Mouse (Mus musculus) megakaryocyte, adult 5-6 weeks (primary cell): ENCODE measurements around the gene Nrsn2. TPM values are rescaled to one million over a fixed set of nuclear protein-coding genes. Genes with fewer than 3 reads are reported as not detected.

Source experiments
- total RNA-seq, 2 experiments: library from RNA; stranded (forward) in 1 of 2; stranded (reverse) in 1 of 2; fragments of 153-499, 151-499 nt in 1 of 2; fragments of 221-1000, 200-1000 nt in 1 of 2; gene quantifications; 2 replicates each; pipeline versions ENCODE4 v1.2.3 to v1.2.4; 2015 to 2017

Gene Nrsn2
- total RNA-seq, 2 experiments from 2014 or later = not detected

Other genes starting within 250 kb of the Nrsn2 start
- not detected in 2 replicates for gene Tcf15, start 233.1 kb downstream of the Nrsn2 start, total RNA-seq (2015)
- gene Tcf15, start 233.1 kb downstream of the Nrsn2 start, total RNA-seq (2017) = not detected in 2 replicates
- gene Csnk2a1, start 149.8 kb downstream of the Nrsn2 start, total RNA-seq (2015) = 53.9 and 60.9 TPM in 2 replicates
- gene Csnk2a1, start 149.8 kb downstream of the Nrsn2 start, total RNA-seq (2017) = 95.3 and 105 TPM in 2 replicates
- gene Tbc1d20, start 82.8 kb downstream of the Nrsn2 start, total RNA-seq (2015) = 23.3 and 28.1 TPM in 2 replicates
- gene Tbc1d20, start 82.8 kb downstream of the Nrsn2 start, total RNA-seq (2017) = 23.2 and 28.9 TPM in 2 replicates
- gene Rbck1, start 44.0 kb downstream of the Nrsn2 start, total RNA-seq (2015) = 45.4 and 46.2 TPM in 2 replicates
- gene Rbck1, start 44.0 kb downstream of the Nrsn2 start, total RNA-seq (2017) = 54.8 and 55.5 TPM in 2 replicates
- 0.16 and 1.3 TPM in 2 replicates for gene Trib3, start 32.6 kb downstream of the Nrsn2 start, total RNA-seq (2015)
- 1.1 TPM in 1 of 2 replicates, not detected in the other for gene Trib3, start 32.6 kb downstream of the Nrsn2 start, total RNA-seq (2017)
- gene Sox12, start 21.4 kb upstream of the Nrsn2 start, total RNA-seq (2015) = 0.27 and 0.60 TPM in 2 replicates
- 0.12 and 0.15 TPM in 2 replicates for gene Sox12, start 21.4 kb upstream of the Nrsn2 start, total RNA-seq (2017)
- 0.98 and 1.9 TPM in 2 replicates for gene Zcchc3, start 38.4 kb upstream of the Nrsn2 start, total RNA-seq (2015)
- gene Zcchc3, start 38.4 kb upstream of the Nrsn2 start, total RNA-seq (2017) = 2.1 and 2.6 TPM in 2 replicates
- gene 6820408C15Rik, start 38.9 kb upstream of the Nrsn2 start, total RNA-seq (2015) = not detected in 2 replicates
- not detected in 2 replicates for gene 6820408C15Rik, start 38.9 kb upstream of the Nrsn2 start, total RNA-seq (2017)
- not detected in 2 replicates for gene Defb23, start 88.0 kb upstream of the Nrsn2 start, total RNA-seq (2015)
- not detected in 2 replicates for gene Defb23, start 88.0 kb upstream of the Nrsn2 start, total RNA-seq (2017)
- not detected in 2 replicates for gene Defb20, start 100.4 kb upstream of the Nrsn2 start, total RNA-seq (2015)
- gene Defb20, start 100.4 kb upstream of the Nrsn2 start, total RNA-seq (2017) = not detected in 2 replicates
- gene Defb22, start 113.5 kb upstream of the Nrsn2 start, total RNA-seq (2015) = not detected in 2 replicates
- gene Defb22, start 113.5 kb upstream of the Nrsn2 start, total RNA-seq (2017) = not detected in 2 replicates
- gene Defb26, start 135.1 kb upstream of the Nrsn2 start, total RNA-seq (2015) = not detected in 2 replicates
- not detected in 2 replicates for gene Defb26, start 135.1 kb upstream of the Nrsn2 start, total RNA-seq (2017)
- gene Defb28, start 141.6 kb upstream of the Nrsn2 start, total RNA-seq (2015) = not detected in 2 replicates
- not detected in 2 replicates for gene Defb28, start 141.6 kb upstream of the Nrsn2 start, total RNA-seq (2017)
- not detected in 2 replicates for gene Defb29, start 163.5 kb upstream of the Nrsn2 start, total RNA-seq (2015)
- gene Defb29, start 163.5 kb upstream of the Nrsn2 start, total RNA-seq (2017) = not detected in 2 replicates
- gene Gm17416, start 192.7 kb upstream of the Nrsn2 start, total RNA-seq (2015) = not detected in 2 replicates
- gene Gm17416, start 192.7 kb upstream of the Nrsn2 start, total RNA-seq (2017) = not detected in 2 replicates
- not detected in 2 replicates for gene Defb21, start 196.1 kb upstream of the Nrsn2 start, total RNA-seq (2015)
- not detected in 2 replicates for gene Defb21, start 196.1 kb upstream of the Nrsn2 start, total RNA-seq (2017)
- gene Defb19, start 203.7 kb upstream of the Nrsn2 start, total RNA-seq (2015) = not detected in 2 replicates
- not detected in 2 replicates for gene Defb19, start 203.7 kb upstream of the Nrsn2 start, total RNA-seq (2017)
- not detected in 2 replicates for gene Defb45, start 222.8 kb upstream of the Nrsn2 start, total RNA-seq (2015)
- not detected in 2 replicates for gene Defb45, start 222.8 kb upstream of the Nrsn2 start, total RNA-seq (2017)
- not detected in 2 replicates for gene Defb36, start 227.7 kb upstream of the Nrsn2 start, total RNA-seq (2015)
- not detected in 2 replicates for gene Defb36, start 227.7 kb upstream of the Nrsn2 start, total RNA-seq (2017)
- gene Defb25, start 246.4 kb upstream of the Nrsn2 start, total RNA-seq (2015) = not detected in 2 replicates
- gene Defb25, start 246.4 kb upstream of the Nrsn2 start, total RNA-seq (2017) = not detected in 2 replicates